Mouse (Mus musculus): ENCODE data around the gene Tmed9.

Gene Tmed9

DNA sequence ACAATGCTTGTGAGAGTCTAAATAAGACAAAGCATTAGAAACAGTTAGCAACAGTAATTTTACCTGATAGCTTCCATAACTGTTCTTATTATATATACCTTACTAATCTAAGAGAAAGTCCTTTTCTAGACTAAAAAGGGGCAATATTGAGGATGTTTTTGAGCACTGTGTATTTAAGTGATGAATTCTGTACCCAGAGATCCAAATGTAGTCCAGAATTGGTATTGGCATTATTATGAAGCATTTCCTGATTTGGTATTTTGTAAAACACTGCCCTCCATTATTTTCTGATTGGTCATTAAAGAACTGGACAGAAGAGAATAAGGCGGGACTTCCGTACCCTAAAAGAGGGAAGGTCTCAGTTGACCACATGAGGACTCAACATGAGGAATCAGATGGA lies at the start of gene Tmed9:
Gene Tmed9 (plus strand): TSS at position 301 of the 400 bp plus-strand sequence.
- DNase-seq (ENCODE audit: low spot score): no peak

DNA sequence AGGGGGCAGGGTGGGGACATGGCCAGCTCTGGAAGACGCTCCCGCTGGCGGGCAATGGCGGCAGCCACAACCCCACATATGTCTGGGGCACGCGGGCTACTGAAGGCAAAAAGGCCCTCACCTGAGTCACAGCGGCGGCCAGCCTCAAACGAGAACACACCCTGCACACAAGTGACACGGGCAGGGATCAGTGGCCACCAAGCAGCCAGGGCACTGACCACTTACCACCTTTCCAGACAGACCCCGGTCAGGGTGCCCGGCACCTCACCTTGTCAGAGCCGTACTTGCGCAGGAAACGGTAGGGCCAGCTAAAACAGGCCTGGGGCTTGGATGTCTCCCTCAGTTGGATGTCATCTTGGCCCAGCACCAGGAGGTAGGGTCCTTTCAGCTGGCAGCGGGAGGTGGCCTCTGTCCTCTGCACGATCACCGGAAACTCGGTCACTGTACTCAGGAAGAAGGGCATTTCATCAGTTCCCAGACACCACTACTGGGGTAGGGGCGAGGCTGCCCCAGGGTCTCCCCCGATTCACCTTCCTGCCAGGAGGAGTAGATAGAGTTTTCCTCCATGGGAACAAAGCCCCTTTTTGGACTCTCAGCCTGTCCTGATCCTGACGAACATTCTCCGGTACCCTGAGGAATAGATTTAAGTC lies 49.5 kb upstream of the Tmed9 start:
- DNase-seq (ENCODE audit: low spot score): no peak

DNA sequence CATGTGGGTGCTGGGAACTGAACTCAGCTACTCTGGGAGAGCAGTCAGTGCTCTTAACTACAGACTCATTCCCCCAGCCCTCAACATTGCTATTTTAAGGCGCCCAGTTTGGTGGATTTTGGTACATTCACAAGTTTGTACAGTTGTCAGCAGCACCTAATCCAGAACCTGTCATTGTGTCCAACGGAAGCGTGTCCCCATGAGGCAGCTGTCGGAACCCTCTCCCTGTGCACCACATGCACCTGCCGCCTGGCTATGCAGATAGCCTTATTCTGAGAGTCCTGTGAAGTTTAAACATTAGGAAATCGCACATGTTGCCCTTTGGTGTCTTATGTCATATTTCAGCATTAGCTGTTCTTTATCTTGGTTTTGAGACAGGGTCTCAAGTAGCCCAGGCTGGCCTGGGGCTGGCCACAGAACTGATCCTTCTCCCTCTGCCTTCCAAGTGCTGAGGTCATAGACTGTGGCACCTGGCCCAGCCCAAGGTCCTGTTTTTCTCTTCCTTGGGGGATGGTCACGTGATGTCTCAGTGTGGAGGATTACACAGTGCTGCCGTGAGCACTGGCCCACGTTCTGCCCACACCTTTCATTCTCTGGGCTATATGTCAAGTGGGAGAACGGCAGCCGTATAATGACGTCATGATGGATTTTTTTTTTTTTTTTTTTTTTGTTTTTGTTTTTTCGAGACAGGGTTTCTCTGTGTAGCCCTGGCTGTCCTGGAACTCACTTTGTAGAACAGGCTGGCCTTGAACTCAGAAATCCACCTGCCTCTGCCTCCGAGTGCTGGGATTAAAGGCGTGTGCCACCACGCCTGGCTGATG lies 47.6 kb upstream of the Tmed9 start:
- DNase-seq (ENCODE audit: low spot score): no peak

DNA sequence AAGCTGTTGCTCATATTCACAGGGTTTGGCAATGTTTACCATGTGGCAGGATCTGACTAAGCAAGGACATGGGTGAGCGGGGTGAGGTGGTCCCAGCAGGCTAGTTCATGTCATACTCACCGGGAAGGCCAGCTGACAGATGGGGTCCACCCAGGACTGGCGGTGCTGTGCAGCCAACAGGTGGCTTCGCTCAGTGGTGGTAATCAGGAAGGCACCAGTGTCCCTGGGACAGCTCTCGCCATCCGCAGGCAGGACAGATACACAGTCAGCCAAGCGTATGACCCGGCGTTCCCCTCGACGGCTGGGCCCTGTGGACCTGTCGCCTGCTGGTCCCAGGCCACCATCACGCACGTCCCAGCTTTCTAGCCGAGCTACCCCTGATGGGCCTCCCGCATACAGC lies 46.3 kb upstream of the Tmed9 start:
- no peak for DNase-seq (ENCODE audit: low spot score)

DNA sequence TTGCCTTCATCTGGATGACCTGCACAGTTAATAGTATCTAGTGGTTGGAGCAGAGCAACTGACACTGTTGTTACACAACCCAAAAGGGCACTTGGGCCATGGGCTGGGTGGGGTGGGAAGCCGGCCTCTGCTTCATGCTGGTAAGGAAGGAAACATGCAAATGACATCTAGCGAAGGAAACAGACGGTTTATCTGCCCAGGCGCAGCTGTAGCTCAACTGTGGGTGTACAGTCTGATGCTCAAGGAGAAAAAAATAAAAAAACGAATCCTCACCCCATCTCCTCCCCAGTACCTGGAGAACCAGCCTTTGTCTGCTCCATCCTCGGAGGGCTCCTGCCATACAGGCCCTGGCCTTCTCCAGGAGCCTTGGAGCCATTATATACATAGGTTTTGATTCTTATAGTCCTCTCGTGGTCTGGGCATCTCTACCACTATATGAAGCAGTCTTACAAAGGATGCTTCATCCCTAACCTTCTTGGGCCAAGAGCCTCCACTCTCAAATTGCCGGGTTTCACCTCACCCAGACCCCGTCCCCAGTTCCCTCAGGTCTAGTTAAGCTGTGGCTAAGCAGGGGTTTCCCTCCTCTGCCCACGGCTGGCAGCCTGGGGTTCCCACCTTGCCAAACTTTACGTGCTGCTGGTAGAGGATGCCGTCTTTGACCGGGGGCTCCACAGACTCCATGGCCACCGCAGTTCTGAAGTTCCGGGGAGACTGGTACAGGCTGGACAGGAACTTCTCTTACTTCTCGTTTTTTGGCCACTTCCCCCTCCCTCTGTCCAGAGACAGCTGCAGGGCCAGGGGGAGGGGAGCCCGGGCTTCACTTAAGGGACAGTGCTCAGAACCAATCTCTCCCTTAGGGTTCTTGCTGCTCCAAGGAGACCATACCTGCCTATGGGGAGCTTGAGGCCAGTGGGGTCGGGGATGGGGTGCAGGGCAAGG lies 45.4 kb upstream of the Tmed9 start:
- DNase-seq (ENCODE audit: low spot score): no peak

DNA sequence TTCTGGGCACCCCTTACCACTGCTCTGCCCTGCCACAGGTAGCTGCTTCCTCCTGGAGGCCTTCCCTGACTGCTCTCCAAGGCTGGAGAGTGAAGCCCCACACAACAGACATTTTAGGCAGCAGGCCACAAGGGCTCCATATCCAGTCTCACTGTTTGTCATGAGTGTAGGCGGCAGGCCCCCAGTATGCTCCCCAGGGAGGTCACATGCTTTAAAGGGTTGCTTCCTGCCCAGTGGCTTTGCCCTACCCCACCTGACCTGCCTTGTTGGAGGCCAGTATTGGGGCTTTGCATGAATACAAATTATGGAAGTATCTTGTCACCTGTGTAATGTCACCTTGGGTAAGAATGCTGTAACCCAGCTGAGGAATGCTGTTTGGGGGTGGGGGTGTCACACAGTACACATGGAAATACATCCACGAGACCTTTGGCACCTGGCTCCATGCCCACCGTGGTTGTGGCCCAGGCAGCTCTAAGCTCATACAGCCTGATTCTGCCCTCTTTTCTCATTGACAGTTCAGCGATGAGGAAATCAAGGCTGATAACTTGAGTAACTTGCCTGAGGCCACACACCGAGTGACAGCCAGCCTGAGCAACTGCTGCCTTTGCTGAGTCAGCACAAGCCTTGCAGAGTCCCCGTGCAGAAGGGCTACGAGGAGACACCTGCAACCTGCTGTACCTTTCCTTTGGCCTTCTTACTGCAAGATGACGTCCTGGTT lies 44.2 kb upstream of the Tmed9 start, which contains the start of gene Dok3:
Gene Dok3 (minus strand): TSS at position 99 of the 718 bp plus-strand sequence.
- DNase-seq (ENCODE audit: low spot score): no peak

DNA sequence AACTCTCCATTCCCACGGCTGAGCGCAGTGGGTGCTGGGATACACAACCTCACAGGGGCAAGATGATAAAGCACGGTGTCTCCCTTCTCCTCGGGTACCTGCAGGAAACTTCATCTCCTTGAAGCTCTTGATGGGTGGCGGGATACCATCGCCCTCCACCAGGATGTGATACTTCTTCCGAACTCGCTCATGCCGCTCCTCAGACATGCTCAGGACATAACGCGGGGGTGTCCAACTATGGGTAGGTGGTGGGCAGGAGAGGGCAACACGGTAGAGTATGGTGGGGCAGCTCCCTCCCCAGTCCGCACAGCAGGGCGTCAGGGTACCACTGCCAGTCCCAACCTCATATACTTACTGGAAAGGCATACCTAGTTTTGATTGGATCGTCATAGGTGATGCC lies 38.3 kb upstream of the Tmed9 start:
- DNase-seq (ENCODE audit: low spot score): no peak

DNA sequence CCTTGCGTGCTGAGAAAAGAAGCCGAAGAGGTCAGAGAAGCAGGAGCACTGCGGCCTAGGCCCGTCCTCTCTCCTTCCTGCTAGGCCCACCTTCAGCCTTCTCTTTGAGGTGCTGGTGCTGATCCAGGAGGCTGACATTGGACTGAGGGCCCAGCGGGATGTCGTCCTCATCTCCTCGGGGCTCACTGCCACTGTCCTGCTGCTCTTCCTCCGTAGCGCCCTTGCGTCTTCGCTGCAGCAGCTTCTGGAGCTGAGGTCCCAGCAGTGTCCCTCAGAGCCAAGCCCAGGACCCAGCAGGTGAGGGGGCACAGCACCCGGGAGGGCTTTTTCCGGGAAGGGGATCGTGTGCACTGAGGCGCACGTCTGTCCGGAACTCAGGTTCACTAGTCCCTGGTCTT lies 37.7 kb upstream of the Tmed9 start:
- DNase-seq (ENCODE audit: low spot score): no peak

DNA sequence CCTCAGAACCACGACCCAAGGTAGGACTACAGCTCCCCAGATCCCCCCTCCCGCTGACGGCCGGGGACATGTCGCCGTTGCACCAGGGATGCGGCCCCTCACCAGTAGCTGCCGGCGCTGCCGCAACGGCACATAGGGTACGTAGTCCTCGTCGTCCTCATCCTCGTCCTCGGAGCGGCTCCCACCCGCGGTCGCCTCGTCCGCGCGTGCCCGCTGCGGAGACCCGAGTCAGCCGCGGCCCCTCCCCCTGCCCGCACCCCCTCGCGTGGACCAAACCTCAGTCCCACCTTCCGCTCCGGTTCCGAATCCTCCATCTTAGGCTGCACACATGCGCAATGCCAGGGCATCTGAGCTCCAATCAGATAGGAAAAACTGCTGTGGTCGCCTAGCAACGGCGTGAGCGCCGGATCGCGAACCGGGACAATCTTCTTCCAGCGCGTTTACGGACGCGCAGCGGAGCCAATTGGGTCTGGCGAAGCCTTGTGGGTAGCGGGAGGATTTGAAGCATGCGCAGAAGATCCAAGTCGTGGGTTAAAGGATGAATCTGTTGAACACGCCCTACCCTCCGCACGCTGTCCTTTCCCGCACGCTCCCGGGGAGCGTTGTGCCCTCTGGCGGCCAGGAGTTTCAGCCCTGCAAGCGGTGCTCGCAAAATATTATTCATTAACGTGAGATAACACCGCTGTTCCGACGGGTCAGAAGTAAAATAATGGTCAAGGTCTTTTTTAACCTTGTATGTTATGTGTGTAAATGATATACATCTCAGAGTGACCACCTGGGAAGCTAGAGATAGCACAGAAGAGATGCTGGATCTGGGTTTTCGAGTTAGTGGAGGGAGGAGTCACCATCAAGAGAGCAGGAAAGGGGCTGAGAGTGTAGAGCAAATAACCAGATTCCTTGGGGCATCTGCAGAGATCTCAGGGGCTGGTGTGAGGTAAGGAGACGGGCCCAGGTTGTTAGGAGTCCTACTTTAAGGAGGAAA lies 37.0 kb upstream of the Tmed9 start, which contains the start of gene Ddx41:
Gene Ddx41 (minus strand): TSS at position 465 of the 982 bp plus-strand sequence.
- peak; percentile 100 for DNase-seq (ENCODE audit: low spot score)

DNA sequence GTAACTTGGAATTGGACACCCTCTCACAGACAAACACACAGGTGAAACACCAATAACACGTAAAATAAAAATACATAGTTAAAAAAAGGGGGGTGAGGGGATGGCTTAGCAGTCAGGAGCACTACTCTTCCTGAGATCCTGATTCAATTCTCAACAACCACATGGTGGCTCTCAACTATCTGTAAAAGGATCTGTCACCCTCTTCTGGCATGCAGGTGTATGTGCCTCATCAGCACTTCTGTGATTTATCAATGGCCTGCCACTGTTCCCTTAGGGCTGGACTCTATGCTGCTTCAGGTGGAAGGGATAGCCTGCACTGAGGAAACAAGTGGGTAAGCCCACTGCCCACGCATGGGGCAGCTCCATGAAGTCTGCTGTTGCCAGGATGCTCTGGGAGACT lies 32.6 kb upstream of the Tmed9 start:
- peak; percentile 29 for DNase-seq (ENCODE audit: low spot score)

DNA sequence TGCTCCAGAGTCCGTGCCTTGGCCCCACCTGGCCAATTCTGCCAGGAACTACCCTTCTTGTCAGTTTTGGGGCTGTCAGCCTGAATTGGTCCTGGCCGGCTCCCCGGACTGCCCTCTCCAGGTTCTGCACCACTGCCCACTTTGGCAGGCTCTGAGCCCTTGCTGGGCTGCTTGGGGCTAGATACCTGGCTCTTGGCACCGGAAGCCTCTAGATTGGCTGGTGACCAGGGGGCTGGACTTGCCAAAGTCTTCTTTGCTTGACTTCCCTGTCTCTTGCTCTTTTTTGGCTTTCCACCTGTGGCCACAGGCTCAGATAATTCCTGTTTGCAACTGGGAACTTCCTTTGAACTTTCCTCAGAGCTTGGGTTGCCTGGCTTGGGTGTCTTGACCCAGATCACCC lies 30.6 kb upstream of the Tmed9 start:
- DNase-seq (ENCODE audit: low spot score): no peak

DNA sequence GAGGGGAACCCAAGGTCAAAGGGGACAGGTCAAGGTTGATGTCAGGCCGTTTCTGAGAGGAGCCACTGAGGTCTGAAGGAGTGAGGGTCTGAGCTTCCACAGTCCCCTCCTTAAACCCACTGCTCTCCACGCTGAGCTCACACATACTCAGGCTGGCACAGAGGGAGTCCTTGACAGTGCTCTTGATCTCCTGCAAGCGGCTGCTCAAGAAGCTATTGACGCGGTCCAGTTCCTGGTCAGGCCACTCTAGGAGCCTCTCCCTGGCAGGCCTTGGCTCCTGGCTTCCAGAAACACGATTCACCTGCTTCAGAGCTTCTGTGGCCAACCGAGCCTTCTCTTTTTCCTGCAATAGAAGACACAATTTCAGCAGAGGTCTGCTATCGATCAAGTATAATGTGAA lies 30.1 kb upstream of the Tmed9 start:
- no peak for DNase-seq (ENCODE audit: low spot score)

DNA sequence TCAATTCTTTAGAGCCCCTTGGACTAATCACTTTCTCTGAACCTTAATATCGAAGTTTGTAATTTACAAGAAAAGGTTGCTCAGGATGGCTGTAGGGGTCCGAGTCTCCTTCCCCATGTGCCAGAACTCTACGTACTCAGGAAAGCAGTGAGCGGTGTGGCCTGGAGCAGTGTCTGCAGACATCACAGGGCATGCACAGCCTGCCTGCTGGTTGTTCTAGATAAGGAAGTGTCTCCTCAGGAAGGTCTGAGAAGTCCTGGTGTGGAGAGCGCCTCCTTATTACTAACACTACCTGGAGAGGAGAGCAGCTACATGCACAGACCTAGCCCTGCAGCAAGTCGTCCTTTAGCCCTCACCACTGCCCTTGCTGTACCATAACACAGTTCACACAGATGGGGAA lies 28.7 kb upstream of the Tmed9 start:
- DNase-seq (ENCODE audit: low spot score): no peak

DNA sequence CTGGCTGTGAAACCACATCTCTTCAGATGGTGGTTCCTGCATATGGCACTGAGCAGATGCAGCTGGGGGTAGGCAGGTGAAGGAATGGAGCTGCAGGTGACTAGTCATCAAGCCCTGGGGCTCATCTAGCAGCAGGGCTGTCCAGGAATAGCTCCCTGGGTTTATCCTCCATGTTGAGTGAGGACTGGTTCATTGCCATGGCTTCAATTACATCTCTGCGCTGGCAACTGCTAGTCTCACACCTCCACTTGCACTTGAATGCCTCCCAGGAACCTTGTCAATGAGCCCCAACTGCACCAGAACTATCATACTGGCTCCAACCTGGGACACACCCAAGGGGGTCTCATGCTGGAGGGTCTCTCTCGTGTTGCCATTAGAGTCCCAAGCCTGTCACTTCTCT lies 25.6 kb upstream of the Tmed9 start:
- DNase-seq (ENCODE audit: low spot score): no peak

DNA sequence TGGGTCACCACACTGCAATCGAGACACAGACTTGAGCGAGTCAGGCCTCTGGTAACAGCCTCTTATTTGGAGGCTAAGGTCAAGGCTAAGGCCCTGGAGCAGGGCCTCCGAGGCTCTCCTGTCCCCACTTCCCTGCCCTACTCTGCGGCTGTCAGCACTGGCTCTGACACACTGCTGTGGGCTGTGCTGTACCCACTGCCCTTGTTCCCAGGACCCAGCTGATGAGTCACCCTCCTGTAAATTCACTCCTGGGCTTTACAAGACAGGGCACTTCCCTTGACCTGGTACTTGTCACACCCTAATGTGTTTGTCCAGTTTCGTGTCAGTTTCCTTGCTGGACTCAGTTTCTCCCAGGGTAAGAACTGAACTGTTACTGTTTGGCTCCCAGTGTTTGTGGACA lies 25.1 kb upstream of the Tmed9 start:
- no peak for DNase-seq (ENCODE audit: low spot score)

DNA sequence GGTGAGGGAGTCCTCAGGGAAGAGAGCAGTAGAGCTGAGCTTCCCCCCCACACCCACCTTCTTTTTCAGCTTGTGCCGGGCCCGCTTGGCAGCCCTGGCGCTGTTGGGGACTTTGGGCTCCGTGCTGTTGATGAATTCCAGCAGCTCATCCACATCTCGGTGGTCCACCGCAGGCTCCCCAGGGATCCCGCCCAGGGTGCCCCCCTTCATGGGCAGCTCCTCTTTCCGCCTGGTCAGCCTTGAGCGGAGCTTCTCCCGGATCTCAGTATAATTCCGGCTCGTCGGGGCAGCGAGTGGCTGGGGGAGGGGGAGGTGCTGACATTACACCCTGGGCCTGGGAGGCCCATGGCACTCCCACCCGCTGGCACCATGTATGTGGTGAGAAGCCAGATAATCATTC lies 24.5 kb upstream of the Tmed9 start:
- DNase-seq (ENCODE audit: low spot score): no peak

DNA sequence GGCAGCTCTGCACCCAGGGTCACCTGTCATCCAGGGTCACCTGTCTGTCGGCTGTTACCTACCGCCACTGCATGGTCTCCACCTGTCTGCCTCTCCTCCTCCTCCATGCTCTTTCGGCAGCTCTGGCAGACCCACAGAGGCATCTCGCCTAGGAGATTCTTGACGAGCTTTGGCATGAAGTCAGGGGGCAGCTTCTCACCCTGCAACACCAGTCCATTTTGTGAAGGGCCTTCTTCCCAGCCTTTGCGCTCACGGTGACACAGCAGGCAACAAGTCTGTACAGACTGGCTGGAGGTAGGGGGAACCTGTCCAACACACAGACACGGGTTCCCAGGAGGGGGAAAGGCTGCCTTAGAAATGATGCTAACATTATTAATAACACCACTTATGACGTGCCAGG lies 17.6 kb upstream of the Tmed9 start:
- no peak for DNase-seq (ENCODE audit: low spot score)

DNA sequence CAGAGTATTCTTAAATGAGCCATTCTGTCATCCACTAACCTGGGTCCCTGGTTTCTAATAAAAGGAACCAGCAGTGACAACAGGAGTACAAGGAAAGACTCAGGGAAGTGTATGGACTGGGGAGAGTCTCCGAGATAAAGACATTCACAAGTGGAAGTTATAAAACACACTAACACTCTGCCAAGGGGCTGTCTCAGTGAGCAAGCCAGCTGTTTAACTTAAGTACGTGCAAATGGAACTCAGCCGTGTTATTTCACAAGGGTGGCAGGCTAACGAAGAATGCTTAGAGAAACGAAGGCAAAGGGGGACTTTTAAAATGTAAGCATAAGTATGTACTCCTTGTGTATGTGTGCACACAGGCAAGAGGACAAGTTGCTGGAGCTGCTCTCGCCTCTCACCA lies 16.0 kb upstream of the Tmed9 start:
- no peak for DNase-seq (ENCODE audit: low spot score)

DNA sequence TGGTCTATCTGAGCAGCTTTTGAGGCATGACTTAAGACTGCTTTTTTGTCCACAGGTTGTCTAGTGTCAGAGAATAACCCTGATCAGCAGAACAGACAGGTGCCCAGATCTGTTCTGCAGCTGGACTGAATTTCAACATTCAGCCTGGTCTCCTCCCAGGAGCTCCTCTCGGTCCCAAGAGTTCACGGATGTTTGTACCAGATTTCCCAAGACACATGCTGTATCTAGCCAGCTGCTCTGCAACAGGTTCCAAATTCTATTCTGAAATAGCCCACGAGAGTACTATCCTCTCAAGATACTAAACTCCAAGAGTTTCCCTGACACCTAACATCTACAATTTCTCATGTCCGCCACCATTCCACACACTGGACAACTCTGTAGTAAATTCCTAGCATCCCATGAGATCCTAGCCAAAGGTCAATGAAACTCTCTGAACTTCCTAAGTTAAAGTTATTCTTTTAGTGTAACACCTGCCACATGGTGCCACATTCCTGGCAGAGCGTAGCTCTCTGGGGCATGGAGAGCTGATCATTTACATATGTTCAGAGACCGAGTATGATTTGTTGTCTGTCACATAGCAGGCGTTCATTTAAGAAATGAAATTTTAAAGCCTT lies 10.2 kb upstream of the Tmed9 start:
- no peak for DNase-seq (ENCODE audit: low spot score)

DNA sequence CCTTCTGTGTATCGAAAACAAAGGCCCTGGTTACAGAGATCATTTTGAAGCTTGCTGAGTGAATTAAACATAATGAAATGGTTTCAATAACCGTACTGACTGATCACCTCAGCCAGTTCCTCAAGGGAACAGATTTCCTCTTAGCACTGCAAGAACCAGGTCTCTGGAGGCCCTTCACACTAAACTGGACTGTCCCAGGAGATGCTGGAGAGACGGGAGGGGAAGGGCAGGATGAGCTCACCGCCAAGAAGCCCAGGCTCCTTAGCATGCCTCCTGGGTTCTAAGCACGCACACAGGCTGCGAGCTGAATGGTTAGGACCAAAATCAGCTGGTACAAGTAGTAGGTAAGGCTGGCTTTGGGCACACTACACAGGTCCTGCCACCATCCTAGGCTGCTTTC lies 6.5 kb upstream of the Tmed9 start:
- DNase-seq (ENCODE audit: low spot score): no peak
